Mouse (Mus musculus): ENCODE data around the gene Dll1. TPM values are rescaled to one million over a fixed set of nuclear protein-coding genes. Genes with fewer than 3 reads are reported as not detected.

Dll1 gene
- total RNA-seq, 2 experiments from 2014 or later, result 6.6 to 15.7 TPM

DNA sequence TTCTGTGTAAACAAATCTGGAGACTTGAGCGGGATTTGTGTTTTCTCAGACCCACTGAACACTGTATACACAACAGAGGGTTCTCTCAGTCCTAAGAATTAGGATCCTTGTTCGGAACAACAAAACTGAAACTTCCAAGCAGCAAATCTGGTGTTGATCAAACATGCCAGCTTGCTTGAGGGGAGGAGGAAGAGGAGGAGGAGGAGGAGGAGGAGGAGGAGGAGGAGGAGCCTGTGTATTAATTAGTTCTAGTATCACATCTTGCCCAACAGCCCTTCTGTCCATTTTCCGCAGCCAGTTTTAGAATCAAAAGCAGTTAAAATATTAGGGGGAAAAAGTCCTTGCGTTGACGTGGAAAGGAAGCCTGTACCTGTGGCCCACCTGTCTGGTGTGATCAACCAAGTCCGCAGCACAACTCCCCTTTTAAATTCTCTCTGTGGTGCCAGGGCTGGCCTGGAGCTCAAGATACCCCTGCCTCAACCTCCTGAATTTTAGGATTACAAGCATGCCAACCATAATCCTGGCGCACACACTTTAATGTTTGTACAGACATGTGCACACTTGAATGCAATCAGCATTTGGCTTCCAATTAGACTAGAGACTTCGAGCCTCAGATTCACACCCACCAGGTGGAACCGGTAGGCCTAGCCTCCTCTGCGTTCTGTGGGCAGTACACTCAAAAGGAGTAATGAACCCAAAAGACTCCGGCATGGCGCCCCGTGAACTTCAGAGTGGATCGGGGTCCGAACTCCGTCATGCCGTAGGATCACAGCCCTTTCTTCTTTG, 3.3 kb upstream of the Dll1 start:
- no peak for DNase-seq (ENCODE audit: low spot score in 2 of 2)

DNA sequence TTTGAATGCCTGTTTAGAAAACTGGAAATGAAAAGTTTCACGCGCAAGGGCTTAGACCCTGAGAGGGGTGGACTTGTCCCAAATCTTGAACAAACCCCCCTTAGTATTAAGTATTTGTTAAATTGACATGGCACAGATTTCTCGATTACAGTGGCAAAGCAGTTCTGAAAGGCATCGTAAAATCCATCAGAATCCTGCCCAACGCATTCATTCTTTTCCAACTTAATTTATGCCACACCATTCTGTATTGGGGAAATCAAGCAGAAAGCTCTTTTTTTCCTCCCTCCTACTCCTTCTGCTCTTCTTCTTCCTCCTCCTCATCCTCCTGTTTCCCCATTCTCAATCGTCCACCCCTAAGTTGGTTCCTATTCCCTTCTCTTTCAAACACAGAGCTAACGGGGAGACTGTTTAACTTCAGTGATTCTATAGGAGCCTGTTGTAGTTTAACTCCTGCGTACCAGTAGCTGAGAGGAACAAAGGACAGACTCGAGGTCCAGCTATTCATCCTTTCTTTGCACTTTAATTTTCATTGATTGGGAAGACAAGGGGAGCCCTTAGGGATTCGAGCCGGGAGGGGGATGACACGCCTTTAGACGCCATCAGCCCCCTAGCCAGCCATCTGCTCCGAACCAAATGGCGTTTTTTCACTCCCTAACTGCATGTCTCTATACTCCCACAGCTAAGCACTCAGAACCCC, 1.9 kb upstream of the Dll1 start:
- no peak for DNase-seq (ENCODE audit: low spot score in 2 of 2)

DNA sequence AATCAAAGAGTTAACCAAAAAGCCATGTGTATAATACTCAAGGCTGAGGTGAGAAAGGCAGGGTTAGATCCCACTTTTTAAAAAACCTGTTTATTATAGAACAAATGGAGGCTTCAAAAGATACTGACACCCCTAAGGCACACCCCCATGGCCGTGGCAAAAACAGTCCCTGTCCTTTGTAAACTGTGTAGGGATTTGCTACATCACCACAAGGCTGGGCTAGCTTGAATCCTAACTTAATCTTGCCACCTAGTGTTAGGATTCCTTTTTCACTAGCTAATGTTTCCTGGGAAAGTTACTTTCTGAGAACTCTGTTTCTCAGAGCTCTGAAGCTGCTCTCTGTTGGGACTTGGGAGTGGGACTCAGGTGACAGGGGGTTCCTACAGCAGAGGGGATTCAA, 1.2 kb upstream of the Dll1 start:
- DNase-seq (ENCODE audit: low spot score in 2 of 2), result no peak

DNA sequence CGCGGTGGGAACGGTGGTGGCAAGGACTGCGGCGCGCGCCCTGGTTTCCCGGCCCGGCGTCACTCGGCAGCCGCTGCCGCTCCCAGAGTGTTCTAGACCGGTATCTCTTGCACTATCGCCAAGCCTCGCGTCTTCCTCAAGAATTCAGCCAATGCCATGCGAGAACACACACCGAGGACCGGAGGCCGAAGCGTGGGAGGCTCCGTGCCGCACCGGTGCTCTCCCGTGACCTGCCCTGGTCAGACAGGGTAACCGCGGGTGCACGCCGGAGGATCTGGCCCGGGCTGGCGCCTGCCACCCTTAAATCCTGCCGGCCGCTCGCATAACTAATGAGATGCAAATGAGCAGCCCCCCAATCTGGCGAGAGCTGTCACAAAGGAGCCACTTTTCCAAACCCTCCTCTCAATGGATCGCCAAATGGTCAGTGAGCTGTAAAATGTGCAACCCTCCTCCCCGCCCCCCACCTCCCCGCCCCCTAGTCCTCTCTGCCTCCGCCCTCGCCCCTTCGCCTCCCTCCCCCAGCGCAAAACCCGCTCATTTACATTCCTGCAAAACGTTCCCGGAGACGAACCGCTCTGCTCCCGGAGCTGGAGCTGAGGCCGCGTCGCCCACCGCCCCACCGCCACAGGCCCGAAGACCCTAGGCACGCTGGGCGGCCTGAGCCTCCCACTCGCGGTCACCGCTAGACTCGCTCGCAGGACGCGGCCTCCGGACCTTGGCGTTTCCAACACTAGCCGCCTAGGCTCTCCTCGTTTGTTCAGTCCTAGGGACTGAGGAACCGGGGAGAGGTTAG, 775 bp downstream of the Dll1 start:
- DNase-seq (ENCODE audit: low spot score in 2 of 2), result peak in 1 of 2 experiments; percentile 50

DNA sequence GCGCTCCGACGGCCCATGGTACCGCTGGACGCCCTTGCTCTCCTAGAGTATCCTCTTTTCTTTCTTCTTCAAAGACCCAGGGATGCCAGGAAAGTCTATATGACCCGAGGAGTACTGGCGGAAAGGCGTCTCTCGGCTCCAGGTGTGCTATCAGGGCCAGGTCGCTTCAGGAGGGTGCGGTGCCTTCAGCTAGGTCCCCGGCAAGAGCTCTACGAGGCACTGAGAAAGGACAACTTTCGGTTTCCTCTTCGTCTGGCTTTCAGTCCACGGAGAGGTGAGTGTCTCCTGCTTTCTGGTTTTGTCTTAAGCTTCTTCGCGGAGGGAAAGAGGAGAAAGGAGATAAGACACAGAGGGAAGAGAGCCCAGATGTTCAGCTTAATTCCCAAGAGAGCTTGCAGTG, 1.4 kb downstream of the Dll1 start:
- DNase-seq (ENCODE audit: low spot score in 2 of 2), result no peak

DNA sequence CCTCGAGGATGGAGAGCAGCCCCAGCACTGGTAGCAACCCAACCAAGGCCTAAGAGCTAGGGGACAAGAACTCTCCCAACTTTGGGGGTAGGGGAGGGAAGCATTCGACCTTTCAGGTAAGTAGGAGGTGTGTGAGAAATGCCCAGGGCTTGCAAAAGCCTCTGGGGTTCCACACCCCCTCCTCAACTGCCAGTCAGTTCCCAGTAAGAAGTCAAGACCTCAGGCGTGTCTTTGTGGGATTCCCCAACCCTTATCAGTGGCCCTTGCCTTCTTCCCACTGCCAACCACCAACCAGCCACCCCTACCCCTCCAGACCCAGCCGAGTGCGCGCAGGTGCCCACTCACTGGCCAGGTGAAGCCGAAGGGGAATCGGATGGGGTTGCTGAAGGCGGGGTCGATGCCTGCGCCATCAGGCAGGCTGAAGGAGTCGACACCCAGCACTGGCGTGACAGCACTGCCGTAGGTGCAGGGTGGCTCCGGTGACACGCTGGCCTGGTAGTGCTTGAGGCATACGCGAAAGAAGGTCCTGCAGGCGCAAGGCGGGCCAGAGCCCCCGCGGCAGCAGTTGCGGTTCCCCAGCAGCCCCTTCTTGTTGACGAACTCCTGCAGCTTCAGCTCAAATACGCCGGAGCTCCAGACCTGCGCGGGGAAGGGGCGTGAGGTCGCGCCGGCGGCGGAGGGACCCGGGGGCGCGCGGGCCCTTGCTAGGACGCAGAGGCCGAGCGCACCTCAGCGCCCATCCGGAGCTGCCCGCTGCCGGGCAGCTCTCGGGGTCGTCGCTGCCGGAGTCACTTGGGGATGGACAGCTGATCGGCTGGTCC, 2.1 kb downstream of the Dll1 start:
- no peak for DNase-seq (ENCODE audit: low spot score in 2 of 2)

DNA sequence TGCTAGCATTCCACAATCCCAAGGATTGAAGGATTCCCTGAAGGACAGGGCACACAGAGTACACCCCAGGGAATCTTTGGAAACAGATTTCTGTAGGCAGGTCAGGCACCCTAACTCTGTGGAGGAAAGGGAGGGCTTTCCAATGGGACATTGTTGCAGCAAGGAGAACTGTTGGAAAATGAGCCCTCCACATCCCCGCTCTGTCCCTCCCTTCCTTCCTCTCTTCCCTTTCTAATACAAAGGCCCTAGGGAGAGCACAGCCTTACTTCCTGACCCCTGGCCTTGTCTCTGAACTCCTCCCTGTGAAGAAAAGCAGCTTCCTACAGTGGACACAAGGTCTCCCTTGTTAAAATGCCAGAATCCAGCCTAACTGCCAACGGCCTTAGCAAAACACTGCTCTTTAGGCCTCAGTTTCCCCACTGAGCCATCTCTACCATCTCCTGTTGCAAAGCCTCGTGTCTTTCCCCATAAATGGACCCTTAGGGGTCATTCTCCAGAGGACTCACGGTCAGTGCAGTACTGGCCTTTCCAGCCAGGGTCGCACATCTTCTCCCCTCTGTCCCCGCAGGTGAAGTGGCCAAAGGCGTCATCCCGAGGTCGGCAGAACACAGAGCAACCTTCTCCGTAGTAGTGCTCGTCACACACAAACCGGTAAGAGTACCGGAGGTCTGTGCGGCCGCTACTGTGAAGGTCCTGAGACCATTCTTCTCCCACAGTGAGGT, 3.6 kb downstream of the Dll1 start:
- no peak for DNase-seq (ENCODE audit: low spot score in 2 of 2)

DNA sequence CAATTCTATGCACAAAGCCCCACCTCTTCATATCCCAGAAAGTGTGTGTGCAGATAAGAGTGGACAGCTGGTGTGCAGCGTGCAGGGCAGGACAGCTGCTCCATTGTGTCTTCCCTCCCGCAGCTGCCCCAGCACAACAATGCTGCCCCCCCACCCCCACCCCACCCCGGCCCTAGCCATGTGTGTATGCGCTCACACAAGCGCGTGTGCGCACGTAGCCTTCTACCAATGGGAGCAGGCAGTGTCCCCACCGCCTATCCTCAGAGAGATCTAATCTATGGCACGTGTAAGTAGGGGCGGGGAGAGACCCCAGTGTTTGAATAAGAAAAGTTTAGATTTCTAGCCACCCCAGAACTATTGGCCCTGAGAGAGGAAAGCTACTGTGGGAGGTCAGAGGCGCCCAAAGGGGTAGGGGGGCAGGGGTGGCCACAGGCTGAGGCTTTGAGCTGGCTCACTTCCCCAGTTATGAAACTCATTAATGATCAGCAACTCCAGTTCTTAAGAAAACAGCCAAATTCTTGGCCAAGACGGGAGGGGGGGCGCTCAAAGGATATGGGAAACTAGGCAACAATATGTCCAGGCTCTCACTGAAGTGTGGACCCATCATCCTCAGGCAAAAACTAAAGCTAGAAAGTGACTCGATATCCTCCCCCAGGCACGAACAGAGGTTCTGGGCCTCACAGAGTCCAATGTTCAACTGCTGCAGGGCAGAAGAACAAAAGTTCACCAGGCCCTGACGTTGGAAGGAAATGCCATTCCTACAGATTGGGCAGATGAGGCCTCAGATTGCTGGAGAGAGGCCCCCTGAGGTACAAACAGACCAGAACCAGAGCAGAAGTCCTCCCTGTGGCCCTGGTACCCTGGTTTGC, 4.5 kb downstream of the Dll1 start:
- no peak for DNase-seq (ENCODE audit: low spot score in 2 of 2)

DNA sequence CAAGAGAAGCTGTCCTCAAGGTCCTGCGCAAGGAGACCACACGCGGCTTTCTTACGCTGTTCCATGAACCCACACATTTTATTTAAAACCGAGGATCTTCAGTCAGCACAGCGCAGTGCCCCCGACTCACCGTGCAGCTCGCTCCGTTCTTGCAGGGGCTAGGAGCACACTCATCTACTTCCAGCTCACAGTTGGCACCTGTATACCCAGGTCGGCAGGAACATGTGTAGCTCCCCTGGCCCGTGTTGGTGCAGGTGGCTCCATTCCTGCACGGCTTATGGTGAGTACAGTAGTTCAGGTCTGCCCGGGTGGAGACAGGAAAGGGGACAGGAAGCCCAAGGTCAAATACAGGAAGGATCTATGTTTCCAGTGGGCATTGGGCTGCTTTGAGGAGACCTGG, 6.3 kb downstream of the Dll1 start:
- DNase-seq (ENCODE audit: low spot score in 2 of 2), result no peak

DNA sequence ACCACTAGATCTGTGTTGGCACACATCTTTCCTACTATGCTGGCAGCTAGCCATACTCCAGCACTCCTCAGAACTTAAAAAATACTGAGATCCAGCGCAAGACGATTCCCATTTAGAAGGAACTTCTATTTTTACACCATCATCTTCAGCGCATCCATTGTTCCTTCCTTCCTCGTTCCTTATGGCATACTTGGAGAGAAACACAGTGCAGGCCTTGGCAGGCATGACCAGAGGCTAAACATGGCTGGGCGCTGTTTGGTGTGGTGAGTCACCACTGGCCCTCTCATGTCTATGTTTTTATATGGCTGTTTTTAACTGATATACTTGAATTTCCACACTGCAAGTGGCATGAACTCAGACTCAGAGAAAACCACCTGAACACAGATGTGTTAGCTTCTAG, 11.0 kb downstream of the Dll1 start:
- DNase-seq (ENCODE audit: low spot score in 2 of 2), result no peak

DNA sequence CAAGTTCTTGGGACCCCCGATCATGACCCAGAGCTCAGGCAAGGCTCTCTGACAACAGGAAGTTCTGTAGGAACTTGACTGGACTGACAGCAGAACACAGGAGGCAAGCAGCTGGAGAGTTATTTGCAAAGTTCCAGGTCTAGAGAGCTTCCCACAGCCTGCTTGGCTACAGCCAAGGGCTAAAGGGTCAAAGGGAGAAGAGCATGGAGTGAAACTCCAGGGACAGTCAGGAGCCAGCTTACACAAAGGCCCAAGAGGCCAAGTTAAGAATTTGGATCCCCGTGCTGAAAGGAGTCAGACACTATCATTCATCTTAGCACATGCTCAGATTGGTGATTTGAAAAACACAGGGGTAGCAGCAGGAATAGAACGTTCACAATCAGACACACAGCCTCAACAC, 13.0 kb downstream of the Dll1 start:
- no peak for DNase-seq (ENCODE audit: low spot score in 2 of 2)

DNA sequence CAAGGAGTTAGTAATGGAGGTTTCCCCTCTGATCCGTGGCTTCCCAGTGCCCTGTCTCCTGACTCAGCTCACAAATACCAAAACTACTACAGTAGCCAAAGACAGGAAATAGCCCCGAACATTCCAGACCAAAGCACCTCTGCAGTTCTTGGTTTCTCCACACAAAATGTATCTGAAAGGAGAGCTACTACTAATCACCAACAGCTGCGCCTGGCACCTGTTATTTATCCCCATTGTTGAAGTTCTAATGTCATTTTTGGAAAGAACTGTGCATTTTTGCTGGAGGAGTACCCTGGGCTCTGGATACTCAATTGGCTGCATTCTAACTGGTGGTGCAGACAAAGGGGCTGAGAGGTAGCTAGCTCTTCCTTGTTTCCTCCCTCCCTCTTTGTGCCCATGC, 19.6 kb downstream of the Dll1 start:
- no peak for DNase-seq (ENCODE audit: low spot score in 2 of 2)

DNA sequence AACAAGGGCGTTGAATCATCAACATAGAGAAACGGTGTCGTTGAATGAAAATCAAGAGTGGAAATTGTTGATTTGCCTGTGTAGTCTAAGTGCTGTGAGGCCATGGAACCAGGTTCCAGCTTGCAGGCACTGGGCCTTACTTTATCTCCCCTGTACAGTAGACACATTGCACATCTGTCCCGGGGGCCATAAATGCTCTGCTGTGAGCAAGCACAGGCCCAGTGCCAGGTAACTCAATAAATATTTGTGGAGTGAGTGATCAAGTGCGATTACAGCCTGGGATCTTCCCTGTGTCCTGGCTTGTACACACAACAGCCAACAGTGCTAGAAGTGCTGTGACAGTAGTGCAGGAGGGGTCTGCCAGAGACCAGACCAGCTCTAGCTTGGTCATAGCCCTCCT, 20.1 kb downstream of the Dll1 start:
- no peak for DNase-seq (ENCODE audit: low spot score in 2 of 2)

DNA sequence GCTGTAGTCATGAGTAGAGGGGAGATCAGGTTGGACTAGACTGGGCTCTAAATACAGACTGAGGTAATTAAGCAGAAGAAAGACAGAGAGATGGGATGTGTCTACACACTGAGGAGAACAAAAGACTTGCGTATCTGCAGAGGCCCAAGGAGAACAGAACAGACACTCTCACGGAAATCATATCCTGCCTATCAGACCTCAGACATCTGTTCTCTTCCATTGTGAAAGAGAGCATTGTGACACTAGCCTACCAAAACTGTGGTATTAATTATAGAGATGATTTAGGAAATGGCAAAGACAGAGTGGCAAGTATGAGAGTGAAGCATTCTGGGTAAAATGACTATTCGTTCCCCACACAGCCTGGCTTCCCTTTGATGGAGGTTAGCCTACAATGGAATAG, 21.6 kb downstream of the Dll1 start:
- DNase-seq (ENCODE audit: low spot score in 2 of 2), result no peak

DNA sequence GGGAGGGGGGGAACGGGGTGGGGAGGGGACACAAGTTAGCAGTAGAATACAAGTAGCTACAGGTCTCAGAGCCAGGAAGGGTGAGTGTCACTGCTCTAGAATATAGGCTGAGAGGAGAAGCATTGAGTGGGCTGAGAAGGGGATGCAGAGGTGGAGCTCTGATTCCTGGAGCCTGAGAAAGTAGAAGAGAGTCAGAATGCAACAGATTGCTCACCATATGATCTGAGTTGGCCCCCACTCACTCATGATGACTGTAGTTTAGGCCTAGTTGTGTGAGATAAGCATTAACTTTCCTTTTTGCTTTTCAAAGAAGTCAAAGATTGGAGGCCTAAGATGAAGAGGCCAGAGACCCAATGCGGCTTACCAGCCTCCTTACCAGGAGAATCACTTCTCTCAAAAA, 22.7 kb downstream of the Dll1 start:
- DNase-seq (ENCODE audit: low spot score in 2 of 2), result no peak

DNA sequence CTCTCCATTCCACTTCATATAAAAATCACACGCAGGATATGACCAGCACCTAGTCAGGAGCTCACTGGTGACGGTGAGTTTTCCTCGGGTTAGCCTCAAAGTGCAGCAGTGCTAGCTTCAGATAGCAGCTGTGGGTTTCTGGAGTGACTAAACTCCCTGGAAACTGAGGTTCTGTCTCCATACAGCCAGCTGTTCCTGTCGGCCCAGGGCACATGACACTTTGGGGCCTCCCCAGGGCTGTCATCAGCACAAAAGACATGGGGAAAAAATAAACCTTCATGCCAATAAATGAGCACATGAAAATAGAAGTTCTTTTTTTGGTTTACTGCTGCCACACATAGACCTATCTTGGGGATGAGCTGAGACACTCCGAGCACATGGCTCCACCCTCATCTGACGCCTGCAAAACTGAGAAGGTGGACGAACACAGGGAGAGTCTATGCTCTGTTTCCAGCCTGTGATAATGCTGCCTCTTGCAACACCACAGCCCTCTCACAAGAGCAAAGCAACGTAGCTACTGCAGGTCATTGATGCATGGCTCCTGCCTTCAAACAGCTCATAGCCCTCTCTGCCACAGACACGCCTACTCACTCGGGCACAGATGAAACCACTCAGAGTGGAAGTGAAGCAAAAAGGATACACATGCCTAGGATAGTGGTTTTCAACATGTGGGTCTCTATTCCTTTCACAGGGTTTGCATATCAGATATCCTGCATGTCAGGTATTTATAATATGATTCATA, 23.6 kb downstream of the Dll1 start:
- no peak for DNase-seq (ENCODE audit: low spot score in 2 of 2)

DNA sequence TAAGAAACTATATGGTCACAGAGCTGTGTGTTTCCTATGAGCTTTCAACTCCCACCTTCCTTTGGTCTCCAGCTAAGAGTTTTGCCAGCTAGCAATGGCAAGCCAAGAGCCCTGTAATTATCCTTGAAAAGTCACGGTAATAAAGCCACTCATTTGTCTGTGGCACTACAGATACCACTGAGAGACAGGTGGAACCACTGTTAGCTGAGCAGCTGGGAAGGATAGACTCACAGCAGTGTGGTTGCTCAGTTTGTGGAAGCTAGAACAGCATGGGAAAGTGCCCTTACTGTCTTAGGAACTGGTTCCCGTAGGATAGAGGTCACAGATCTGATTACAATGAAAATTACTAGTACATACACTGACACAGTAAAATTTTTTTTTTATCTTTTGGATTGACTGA, 26.5 kb downstream of the Dll1 start:
- no peak for DNase-seq (ENCODE audit: low spot score in 2 of 2)

DNA sequence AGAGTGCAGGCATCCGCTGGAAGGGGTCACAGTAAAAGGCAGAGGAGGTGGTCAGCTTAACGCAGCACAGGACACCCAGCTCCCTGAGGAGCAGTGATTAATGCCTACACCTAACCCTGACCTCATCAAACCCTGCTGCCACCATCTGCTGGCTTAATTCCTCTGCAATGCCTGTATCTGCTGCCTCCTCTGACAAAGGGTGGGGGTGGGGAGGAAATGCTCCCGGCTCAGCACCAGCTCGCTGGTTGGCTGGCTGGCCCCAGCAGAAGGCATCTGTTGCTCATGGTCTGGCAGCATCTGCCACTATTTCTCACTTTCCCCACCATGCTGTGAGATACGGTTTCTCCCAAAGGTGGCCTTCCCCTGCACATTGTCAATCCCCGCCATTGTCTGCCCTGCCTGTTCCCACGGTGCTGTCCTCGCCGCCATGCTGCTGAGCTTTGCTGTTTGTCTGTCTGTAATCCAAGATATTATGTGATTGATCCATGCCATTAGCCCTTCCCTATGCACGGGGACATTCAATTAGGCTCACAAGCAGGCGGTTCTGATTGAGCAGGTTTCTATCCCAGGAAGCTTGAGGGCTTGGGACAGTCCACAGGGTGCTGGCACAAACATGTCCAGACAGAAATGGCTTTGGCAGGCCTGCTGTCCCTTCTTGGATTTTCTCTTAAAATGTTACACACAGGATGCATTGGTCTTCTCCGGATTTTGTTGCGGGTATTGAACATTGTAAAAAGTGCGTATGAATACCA, 33.4 kb downstream of the Dll1 start:
- no peak for DNase-seq (ENCODE audit: low spot score in 2 of 2)

All from adrenal gland, postnatal 4 days (tissue).